Mouse (Mus musculus) heart, adult 11 months (tissue): ENCODE data around the gene Gm29106.
"Not testable (repeated sequence)": the region's sequence is repeated elsewhere in the genome, so short reads cannot be mapped to it uniquely, and the experiment has no call there.

ENCODE experiments used
- DNase-seq: peaks from one replicate; pipeline ENCODE4 v3.0.0; 2022

Gene Gm29106

DNA sequence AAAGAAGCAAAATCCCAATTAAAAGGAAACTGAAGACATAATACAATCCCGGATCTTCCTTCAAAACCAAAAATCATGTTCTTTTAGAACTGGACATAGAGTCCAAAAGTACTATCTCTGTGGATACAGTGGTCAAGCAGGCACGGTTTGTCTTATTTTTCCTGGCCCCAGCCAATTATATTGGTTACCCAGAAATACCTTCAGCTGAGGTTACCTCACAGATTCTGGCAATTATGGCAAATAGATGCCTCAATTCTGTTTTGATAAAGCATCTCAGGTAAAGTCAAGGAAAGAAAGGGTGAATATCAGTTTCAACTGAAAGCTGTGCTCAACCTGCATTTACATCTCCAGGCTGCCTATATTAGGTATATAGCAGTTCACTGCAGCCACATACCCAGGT lies at the start of gene Gm29106:
Gm29106 (plus strand) TSS at position 301 of the 400 bp plus-strand sequence.
- not testable (repeated sequence) for DNase-seq

DNA sequence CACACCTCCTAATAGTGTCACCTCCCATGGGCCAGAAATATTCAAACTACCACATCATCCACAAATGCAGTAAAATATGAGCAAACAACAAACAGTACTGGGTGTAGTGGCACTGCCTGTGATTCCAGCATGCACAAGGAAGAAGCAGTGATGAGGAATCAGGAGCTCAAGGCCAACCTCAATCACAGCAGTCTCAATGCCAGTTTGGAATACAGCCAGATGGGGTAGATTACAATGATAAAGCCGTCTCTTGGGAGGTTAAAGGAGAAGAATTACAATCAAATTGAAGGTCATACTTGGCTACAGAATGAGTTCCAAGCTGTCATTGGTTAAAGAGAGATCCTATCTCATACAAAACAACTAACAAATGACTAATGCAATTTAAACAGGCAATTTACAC lies 52.2 kb downstream of the Gm29106 start:
- no peak for DNase-seq

DNA sequence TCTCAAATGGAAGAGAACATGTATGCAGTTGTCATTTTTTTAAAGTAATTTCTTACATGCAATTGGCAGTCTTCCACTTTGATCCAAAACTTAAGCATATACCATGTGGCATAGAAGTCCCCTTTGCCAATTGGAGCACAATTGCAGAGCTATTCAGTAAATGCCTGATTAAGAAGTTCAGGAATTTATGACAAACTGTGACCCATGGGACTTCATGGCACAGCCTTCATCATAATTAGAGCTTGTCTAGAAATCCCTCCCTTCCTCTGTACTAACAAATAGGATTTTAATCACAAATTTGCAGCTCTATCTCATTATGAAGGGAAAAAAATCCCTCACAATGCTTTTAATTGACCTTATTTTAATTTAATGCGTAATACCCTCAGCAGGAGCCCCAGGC lies 59.7 kb downstream of the Gm29106 start:
- no peak for DNase-seq
